Mouse (Mus musculus): ENCODE results near the gene Olfr640.

GRCm38 (mm10) chr7:103999124-103999523, 26.2 kb downstream of the Olfr640 start:
- TF ChIP-seq CTCF (conservative IDR thresholded peaks at IDR 0.05 in 1 of 2, IDR thresholded peaks at IDR 0.05 in 1 of 2; ENCODE audit: low read depth in 2 of 2, low read length in 2 of 2) (no peak), EP300 (IDR thresholded peaks at IDR 0.05; ENCODE audit: low read length) (no peak), ZKSCAN1 (IDR thresholded peaks at IDR 0.05; ENCODE audit: borderline replicate concordance, low read depth, low read length) (no peak), USF2 (conservative IDR thresholded peaks at IDR 0.05; ENCODE audit: low read depth, low read length) (no peak), KAT2A (IDR thresholded peaks at IDR 0.05; ENCODE audit: insufficient replicate concordance, low read length) (no peak), E2F4 (IDR thresholded peaks at IDR 0.05; ENCODE audit: insufficient replicate concordance, low read depth, low read length) (no peak), RAD21 (IDR thresholded peaks at IDR 0.05; ENCODE audit: low read depth, low read length) (no peak), SIN3A (IDR thresholded peaks at IDR 0.05; ENCODE audit: low read length) (no peak), POLR2A (IDR thresholded peaks at IDR 0.05; ENCODE audit: low read depth, low read length) (no peak), UBTF (IDR thresholded peaks at IDR 0.05; ENCODE audit: low read depth, low read length) (no peak)
